Mouse (Mus musculus) ES-E14 (cell line): Measurements from ENCODE around the gene Armcx4.

ENCODE experiments used
- CHD2 ChIP-seq: IDR thresholded peaks from 2 replicates; pipeline ENCODE4 v1.6.1; 2014; ENCODE audit warnings: mild to moderate bottlenecking, low read depth, low read length, inconsistent platforms
- HCFC1 ChIP-seq: IDR thresholded peaks from 2 replicates; pipeline ENCODE4 v1.6.1; 2012; ENCODE audit warnings: low read length, inconsistent platforms, borderline replicate concordance; ENCODE audit not compliant: insufficient read depth
- MAFK ChIP-seq: IDR thresholded peaks from 2 replicates; pipeline ENCODE4 v1.6.1; 2014; ENCODE audit warnings: mild to moderate bottlenecking, low read depth, low read length, inconsistent platforms; ENCODE audit not compliant: insufficient read depth
- ZC3H11A ChIP-seq: IDR thresholded peaks from 2 replicates; pipeline ENCODE4 v1.6.1; 2012; ENCODE audit warnings: low read depth, mild to moderate bottlenecking, inconsistent platforms, low read length, borderline replicate concordance
- ZNF384 ChIP-seq: IDR thresholded peaks from 2 replicates; pipeline ENCODE4 v1.6.1; 2012; ENCODE audit warnings: low read depth, low read length, inconsistent platforms

GRCm38 (mm10) chrX:134646338-134646737 lies 40.0 kb upstream of the Armcx4 start:
- TF ChIP-seq ZNF384 (no peak), MAFK (no peak), ZC3H11A (no peak), CHD2 (no peak), HCFC1 (no peak)
